Mouse (Mus musculus) lung, embryonic 14.5 days (tissue): Measurements from ENCODE around the gene Polr3b. TPM values are rescaled to one million over a fixed set of nuclear protein-coding genes. Genes with fewer than 3 reads are reported as not detected.

Experiments used
- ATAC-seq: fragments of 200-750 bp; cut with Nextera tagmentation; 2 replicates; pipeline ENCODE4 v1.8.0; 2017; ENCODE audit warnings: mild to moderate bottlenecking, moderate TSS enrichment, moderate library complexity; ENCODE audit not compliant: insufficient read depth
- DNase-seq: peaks from one replicate; pipeline ENCODE4 v3.0.0-alpha.2; 2015
- H3K27ac ChIP-seq: fragments of 300-500 bp; sonication (generic); 2 replicates; pipeline ENCODE4 v1.5.1; 2014; ENCODE audit warnings: low read depth, mild to moderate bottlenecking, moderate library complexity
- H3K27me3 ChIP-seq: fragments of 300-500 bp; sonication (generic); 2 replicates; pipeline ENCODE4 v1.6.1; 2014; ENCODE audit warnings: low read length, control low read depth; ENCODE audit not compliant: insufficient read depth
- H3K36me3 ChIP-seq: fragments of 300-500 bp; sonication (generic); 2 replicates; pipeline ENCODE4 v1.6.1; 2014; ENCODE audit warnings: control low read depth; ENCODE audit not compliant: insufficient read depth
- H3K4me1 ChIP-seq: fragments of 300-500 bp; sonication (generic); 2 replicates; pipeline ENCODE4 v1.6.1; 2014; ENCODE audit warnings: antibody characterized with exemption, control low read depth; ENCODE audit not compliant: insufficient read depth
- H3K4me2 ChIP-seq: fragments of 300-500 bp; sonication (generic); 2 replicates; pipeline ENCODE4 v1.6.1; 2014; ENCODE audit warnings: mild to moderate bottlenecking
- H3K4me3 ChIP-seq: fragments of 300-500 bp; sonication (generic); 2 replicates; pipeline ENCODE4 v1.5.1; 2014; ENCODE audit warnings: low read depth, low read length
- H3K9ac ChIP-seq: fragments of 300-500 bp; sonication (generic); 2 replicates; pipeline ENCODE4 v1.6.1; 2014
- H3K9me3 ChIP-seq: fragments of 300-500 bp; sonication (generic); 2 replicates; pipeline ENCODE4 v1.6.1; 2016; ENCODE audit warnings: low read depth, low read length, control low read depth
- CTCF ChIP-seq: IDR thresholded peaks from 2 replicates; pipeline ENCODE4 v1.5.1; 2016; ENCODE audit warnings: antibody characterized with exemption, low read depth
- WGBS: fragments of 180-500 bp; shearing (Covaris S2); extraction: QIAGEN DNeasy Blood & Tissue Kit; methylation state at CpG from one replicate; pipeline ENCODE4 v1.1.7; 2014; 5-methylcytosine and 5-hydroxymethylcytosine counted together
- polyA plus RNA-seq: library from polyadenylated mRNA; unstranded; fragments of >200 nt; fragmentation: Nextera tagmentation; extraction: Ambion mirVana; gene quantifications from 2 replicates; pipeline ENCODE4 v1.2.1, GENCODE M21; 2014

The Polr3b gene
- polyA plus RNA-seq, 1 experiment from 2014 or later: 16.4 TPM

DNA sequence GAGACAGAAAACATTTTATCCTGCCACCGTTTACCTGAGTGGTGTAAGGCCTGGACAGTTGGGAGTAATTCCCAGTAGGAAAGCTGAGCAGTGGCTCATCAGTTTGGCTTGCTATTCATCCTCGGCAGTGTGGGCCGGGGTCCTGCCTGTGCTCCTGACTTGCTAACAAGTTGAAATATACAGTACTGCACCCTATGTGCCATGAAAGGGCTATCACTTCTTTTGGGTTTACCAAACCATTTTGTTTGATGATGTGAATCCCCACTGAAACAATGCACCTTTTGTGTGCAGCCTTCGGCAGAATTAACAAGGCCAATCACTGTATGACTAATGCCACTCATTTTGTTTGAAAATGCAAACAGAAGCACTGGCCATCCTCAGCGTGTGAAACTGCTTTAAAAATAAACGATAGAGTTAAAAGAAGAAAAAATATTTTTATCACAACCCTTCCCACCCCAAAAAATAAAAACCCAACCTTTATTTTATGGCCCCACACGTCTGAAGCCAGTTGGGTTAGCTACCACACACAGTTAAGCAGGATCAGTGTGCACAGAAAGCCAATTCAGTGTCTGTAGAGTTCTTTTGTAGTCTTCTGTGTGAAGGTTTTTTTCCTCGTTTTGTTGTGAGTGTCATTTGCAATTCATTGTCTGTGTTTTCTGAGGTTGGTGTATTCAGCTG, 63.5 kb downstream of the Polr3b start:
- no peak overlapping the region for H3K9ac ChIP-seq
- peaks cover 12% of the 10 kb centered on the region; the same call in 1 of the 2 replicates for H3K36me3 ChIP-seq
- TF ChIP-seq CTCF: no peak
- 0 out of 2 replicates have a peak overlapping the region, but pooled peaks have one; percentile 28 for H3K27ac ChIP-seq
- DNase-seq (no peak), ATAC-seq (no peak)
- H3K27me3 ChIP-seq: no peaks in the 10 kb centered on the region
- no peak overlapping the region for H3K4me2 ChIP-seq
- 52% methylated on average over 8 of the region's 8 CpGs for WGBS
- H3K9me3 ChIP-seq: no peaks in the 10 kb centered on the region
- H3K4me3 ChIP-seq: no peak overlapping the region
- H3K4me1 ChIP-seq: no peaks in the 10 kb centered on the region

DNA sequence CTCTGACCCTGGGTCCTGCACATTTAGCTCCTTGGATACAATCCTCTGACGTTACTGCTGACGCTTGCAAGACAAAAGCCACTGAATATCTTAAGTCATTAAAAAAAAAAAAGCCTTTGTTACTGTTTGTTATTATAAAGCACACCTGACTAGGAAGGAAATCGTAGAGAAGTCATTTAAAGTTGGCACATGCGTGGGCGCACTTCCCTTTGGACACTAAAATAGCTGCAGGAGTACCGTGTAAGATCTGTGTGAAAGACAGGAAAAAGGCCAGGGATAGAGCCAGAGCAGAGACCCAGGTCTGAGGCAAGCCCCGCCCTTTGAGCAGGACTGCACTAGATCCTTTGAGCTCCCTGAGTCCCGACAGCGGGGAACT, 64.0 kb downstream of the Polr3b start:
- H3K4me1 ChIP-seq: no peaks in the 10 kb centered on the region
- no peak overlapping the region for H3K4me2 ChIP-seq
- TF ChIP-seq CTCF: no peak
- no peaks in the 10 kb centered on the region for H3K27me3 ChIP-seq
- peak overlapping the region; percentile 62 for H3K27ac ChIP-seq
- H3K4me3 ChIP-seq: no peak overlapping the region
- peak; percentile 50 for DNase-seq
- H3K36me3 ChIP-seq: peaks cover 12% of the 10 kb centered on the region; the same call in 1 of the 2 replicates
- ATAC-seq: peak; percentile 75
- WGBS: 39% methylated on average over 9 of the region's 9 CpGs
- H3K9me3 ChIP-seq: no peaks in the 10 kb centered on the region
- H3K9ac ChIP-seq: no peak overlapping the region

DNA sequence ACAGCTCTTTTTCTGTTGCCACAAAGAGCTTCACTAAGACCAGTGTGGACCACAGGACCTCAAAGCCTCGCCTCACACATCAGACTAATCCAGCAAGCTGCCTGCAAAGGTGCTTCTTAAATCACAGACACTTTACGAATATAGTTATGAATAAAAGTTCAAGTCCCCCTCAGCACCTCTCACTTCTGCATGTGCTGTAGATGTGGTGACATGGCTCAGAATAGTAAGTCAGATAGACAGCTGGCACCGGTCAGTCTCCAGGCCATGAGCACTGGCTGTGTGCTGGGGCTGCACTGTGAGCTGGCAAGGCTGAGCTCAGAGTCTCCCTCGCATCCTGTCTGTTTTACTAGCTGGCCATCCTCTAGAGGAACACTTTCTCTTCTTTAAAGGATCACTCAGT, 64.6 kb downstream of the Polr3b start:
- Histone ChIP-seq H3K4me3 (no peak overlapping the region), H3K27ac (peak overlapping the region; percentile 62), H3K27me3 (no peaks in the 10 kb centered on the region), H3K9me3 (no peaks in the 10 kb centered on the region), H3K4me1 (no peaks in the 10 kb centered on the region), H3K9ac (no peak overlapping the region), H3K4me2 (no peak overlapping the region), H3K36me3 (peaks cover 14% of the 10 kb centered on the region; the same call in 1 of the 2 replicates)
- no peak for ATAC-seq
- TF ChIP-seq CTCF: no peak
- peak; percentile 35 for DNase-seq
- 61% methylated on average over 4 of the region's 4 CpGs for WGBS

DNA sequence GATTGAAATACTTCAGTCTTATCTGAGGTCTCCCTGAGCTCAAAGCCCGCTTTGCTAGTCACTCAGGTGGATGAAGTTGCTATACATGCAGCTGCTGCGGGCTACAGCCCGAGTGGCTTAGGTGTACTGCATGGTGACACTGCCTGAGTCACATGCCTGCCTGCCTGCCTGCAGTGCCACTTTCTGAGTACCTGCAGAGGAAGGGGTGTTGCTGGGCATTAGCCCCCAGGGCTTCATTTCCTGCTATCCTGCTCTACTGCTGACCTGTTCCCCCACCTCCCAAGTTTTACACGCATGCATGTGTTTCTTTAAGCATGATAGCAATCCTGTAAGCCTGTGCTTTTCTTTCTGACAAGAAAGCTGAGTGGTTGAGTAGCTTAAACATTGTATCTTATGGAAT, 65.6 kb downstream of the Polr3b start:
- Histone ChIP-seq H3K4me2 (no peak overlapping the region), H3K36me3 (peaks cover 14% of the 10 kb centered on the region; the same call in 1 of the 2 replicates), H3K4me3 (no peak overlapping the region), H3K27me3 (no peaks in the 10 kb centered on the region), H3K9me3 (no peaks in the 10 kb centered on the region), H3K4me1 (no peaks in the 10 kb centered on the region), H3K9ac (no peak overlapping the region), H3K27ac (no peak overlapping the region)
- no peak for TF ChIP-seq CTCF
- no peak for DNase-seq
- WGBS: 90% methylated on average over 4 of the region's 4 CpGs
- no peak for ATAC-seq

DNA sequence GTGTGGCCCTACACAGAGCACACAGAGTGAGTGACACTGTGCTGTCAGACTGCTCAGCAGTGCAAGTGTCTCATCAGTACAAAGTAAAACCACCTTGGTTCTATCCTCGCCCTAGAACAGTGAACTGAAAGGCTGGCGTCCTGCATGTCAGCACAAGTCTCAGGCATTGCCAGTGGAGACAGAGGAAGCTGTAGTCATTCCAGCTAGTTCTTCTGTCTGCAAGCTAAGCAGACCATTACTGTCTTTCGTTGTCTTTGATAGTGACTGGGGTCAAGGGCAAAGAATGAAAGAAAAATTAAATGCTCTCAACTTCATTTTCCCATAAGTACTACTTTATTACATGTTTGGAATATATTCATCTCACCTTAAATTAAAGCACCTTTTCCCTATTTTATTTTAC, 67.8 kb downstream of the Polr3b start:
- Histone ChIP-seq H3K27me3 (no peaks in the 10 kb centered on the region), H3K4me3 (no peak overlapping the region), H3K9ac (no peak overlapping the region), H3K4me1 (no peaks in the 10 kb centered on the region), H3K4me2 (no peak overlapping the region), H3K9me3 (no peaks in the 10 kb centered on the region), H3K27ac (no peak overlapping the region), H3K36me3 (peaks cover 4% of the 10 kb centered on the region; the same call in 1 of the 2 replicates)
- ATAC-seq (no peak), DNase-seq (no peak)
- TF ChIP-seq CTCF: no peak
- 84% methylated on average over 3 of the region's 3 CpGs for WGBS

DNA sequence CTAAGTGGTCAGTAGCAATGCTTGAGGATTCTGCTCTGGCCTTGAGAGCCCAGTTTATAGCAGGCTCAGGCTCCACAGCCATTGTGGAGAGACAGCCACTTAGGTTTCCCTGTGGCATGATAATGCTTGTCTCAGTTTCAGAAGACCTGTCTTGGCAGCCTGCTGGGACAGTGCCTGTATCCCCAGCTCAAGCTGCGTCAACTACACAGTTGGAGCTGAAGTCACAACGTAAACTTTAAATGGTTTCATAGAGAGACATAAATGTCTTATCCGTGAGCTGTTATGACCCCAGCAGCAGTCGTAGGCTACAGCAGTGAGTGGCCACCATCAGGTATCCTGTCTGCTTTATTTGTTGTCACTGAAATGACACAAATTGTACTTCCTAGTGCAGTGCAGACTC, 68.7 kb downstream of the Polr3b start:
- no peaks in the 10 kb centered on the region for H3K27me3 ChIP-seq
- no peaks in the 10 kb centered on the region for H3K9me3 ChIP-seq
- no peak for DNase-seq
- H3K4me3 ChIP-seq: no peak overlapping the region
- peaks cover 4% of the 10 kb centered on the region; the same call in 1 of the 2 replicates for H3K36me3 ChIP-seq
- 85% methylated on average over 4 of the region's 4 CpGs for WGBS
- no peak for ATAC-seq
- TF ChIP-seq CTCF: no peak
- H3K27ac ChIP-seq: no peak overlapping the region
- no peak overlapping the region for H3K4me2 ChIP-seq
- H3K4me1 ChIP-seq: no peaks in the 10 kb centered on the region
- H3K9ac ChIP-seq: no peak overlapping the region

DNA sequence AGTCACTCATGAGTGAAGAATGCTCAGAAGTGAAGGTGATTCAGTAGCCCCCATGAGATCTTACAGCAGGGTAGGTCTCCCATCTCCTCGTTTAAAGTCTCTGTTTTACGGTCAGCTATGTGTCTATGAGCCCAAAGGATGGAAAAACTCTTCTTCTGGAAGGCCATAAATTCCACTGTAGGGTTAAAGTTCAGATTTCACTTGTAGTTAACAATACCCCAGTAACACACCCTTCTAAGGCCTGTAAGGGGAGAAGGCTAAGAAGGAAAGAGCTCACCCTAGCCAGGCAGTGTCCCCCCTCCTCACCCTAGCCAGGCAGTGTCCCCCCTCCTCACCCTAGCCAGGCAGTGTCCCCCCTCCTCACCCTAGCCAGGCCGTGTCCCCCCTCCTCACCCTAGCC, 69.6 kb downstream of the Polr3b start:
- Histone ChIP-seq H3K4me1 (no peaks in the 10 kb centered on the region), H3K27me3 (no peaks in the 10 kb centered on the region), H3K36me3 (peaks cover 5% of the 10 kb centered on the region; the same call in 1 of the 2 replicates), H3K4me2 (no peak overlapping the region), H3K9me3 (no peaks in the 10 kb centered on the region), H3K4me3 (no peak overlapping the region), H3K9ac (no peak overlapping the region), H3K27ac (no peak overlapping the region)
- 76% methylated on average over 3 of the region's 3 CpGs for WGBS
- ATAC-seq (no peak), DNase-seq (no peak)
- TF ChIP-seq CTCF: no peak
